Mouse (Mus musculus) neutrophil, adult 5-6 weeks (primary cell): ENCODE results near the gene Tfpi. TPM values are rescaled to one million over a fixed set of nuclear protein-coding genes. Genes with fewer than 3 reads are reported as not detected.

Experiments
- ATAC-seq: fragments of 151-379, 151-347 bp; 2 replicates; pipeline ENCODE4 v1.8.0; 2017; ENCODE audit warnings: mild to moderate bottlenecking, moderate TSS enrichment; ENCODE audit not compliant: insufficient number of reproducible peaks, poor library complexity, low FRiP score, severe bottlenecking; ENCODE audit errors: extremely low read depth
- total RNA-seq: library from RNA; stranded (forward); fragments of 200-1000 nt; gene quantifications from 2 replicates; pipeline ENCODE4 v1.2.3, GENCODE M21; 2017

The Tfpi gene
- 1.5 and 2.8 TPM in 2 replicates for total RNA-seq

DNA sequence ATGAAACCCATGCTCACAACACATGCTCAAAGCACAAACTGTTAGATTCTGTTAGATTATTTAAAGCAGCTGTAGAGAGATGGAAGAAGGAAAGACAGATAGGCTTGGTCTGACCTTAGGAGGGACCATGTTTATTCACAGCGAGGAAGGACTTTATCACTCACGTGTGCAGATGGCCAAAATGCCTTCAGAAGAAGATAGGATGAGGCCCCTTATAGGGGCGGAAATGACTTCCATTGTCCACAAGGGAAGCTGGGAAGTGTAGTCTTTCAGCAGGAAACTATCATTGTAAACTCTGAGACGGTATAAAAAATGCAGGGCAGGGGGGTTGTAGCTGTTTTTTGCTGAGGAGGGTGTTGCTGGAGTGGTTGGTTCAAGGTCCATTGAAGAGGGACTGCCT lies at the start of gene Tfpi:
Gene Tfpi, minus strand, starts transcription at position 199 of the 400 bp plus-strand sequence.
- no peak for ATAC-seq

- no peak for ATAC-seq
These were observed 49.6 kb upstream of the Tfpi start for GRCm38 (mm10) chr2:84526221-84526620.

DNA sequence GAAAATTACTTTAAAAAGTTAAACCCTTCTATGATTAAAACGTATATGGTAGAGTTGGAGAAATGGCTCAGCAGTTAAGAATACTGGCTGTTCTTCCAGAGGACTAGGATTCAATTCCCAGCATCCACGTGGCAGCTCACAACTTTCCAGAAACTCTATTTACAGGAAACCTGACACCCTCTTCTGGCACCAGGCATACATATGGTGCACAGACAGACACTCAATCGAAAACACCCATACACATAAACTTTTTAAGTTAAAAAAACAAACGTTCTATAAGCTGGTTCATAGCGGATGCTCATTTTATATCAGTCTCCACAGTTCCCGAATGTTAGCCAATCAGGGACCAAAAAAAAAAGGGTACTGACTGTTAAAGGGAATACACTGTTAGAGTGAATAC lies 49.2 kb upstream of the Tfpi start:
- no peak for ATAC-seq

- no peak for ATAC-seq
These were observed 48.5 kb upstream of the Tfpi start for GRCm38 (mm10) chr2:84525047-84525446.

GRCm38 (mm10) chr2:84523994-84524393 lies 47.4 kb upstream of the Tfpi start:
- ATAC-seq, result no peak

GRCm38 (mm10) chr2:84523103-84523865 lies 46.7 kb upstream of the Tfpi start:
- ATAC-seq, result no peak

DNA sequence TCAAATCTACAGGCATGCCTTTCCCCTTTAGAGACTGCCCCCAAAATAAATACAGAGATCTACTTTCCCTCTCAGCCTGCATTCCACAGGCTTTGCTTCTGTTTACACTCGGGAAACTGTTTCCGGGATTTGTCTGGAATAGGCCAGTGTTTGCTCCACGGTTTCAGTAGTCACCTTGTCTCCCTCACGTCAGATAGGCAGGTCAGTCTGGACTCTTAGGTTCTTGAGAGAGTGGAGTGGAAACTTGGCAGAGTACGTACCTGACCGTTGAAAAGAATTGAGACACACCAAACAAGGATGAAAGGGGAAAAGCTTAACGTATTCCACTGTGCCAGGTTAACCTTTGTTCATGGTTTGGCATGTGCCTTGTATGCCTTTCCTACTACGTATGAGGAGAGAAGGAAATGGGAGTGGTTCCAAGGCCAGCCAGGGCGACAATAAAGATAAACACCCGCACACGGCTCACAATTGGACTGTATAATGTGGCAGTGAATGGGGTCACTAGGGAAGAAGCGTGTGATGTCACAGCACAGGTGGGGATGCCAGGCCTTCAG lies 43.0 kb upstream of the Tfpi start:
- no peak for ATAC-seq

- ATAC-seq, result no peak
These were observed 42.2 kb upstream of the Tfpi start for GRCm38 (mm10) chr2:84518767-84519166.

DNA sequence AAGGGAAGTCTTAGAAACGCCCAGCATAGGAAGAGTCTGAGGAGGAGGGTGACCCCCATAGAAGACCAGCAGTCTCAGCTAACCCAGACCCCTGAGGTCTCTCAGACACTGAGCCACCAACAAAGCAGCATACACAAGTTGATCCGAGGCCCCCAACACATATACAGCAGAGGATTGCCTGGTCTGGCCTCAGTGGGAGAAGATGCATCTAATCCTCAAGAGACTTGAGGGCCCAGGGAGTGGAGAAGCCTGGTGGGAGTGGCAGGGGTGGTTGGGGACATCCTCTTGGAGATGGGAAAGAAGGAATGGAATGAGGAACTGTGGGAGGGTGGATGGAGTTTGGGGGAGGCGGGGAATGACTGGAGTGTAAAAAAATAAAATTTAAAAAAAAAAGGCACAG lies 36.7 kb upstream of the Tfpi start:
- no peak for ATAC-seq

- no peak for ATAC-seq
These were observed 34.9 kb upstream of the Tfpi start for GRCm38 (mm10) chr2:84511508-84511907.

DNA sequence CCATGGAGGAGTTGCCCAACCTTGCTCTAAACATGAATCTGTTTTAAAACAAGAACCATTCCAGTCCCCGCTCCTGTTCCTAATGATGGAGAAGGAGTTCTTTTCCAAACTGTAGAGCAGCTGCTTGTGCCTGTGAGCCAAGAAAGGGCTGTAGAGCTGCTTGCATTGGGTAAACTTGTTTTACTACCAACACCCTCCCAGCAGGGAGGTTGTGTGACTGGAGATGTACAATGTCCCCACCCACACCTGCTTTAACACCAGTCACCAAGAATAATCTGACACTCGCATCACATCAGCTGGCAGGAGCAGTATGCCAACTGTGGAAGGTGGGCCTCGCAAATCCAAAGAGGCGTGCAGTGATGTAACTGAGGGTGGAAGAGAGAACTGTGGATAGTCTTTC lies 34.5 kb upstream of the Tfpi start:
- ATAC-seq, result no peak

- ATAC-seq, result 0 out of 2 replicates have a peak, but pooled peaks have one; percentile 48
These were observed 28.4 kb upstream of the Tfpi start for GRCm38 (mm10) chr2:84504954-84505394.

DNA sequence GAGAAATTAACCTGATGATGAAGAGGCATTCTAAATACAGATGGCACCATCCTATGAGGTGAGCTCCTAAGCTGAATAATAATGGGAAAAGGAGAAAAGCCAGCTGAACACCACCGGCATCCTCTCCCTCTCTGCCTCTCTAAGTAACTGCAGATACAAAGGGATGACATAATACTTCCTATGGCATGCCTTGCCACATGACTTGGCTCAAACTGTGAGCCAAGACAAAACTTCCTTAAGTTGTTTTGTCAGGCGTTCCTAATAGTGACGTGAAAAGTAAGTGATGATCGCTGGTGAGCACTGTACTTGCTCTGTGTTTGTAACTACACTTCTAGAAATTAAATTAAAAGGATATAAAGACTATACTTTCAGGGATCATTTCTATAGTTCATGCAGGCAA lies 27.7 kb upstream of the Tfpi start:
- peak; percentile 26; the same call in 1 of the 2 replicates for ATAC-seq

- 0 out of 2 replicates have a peak, but pooled peaks have one; percentile 30 for ATAC-seq
These were observed 22.3 kb upstream of the Tfpi start for GRCm38 (mm10) chr2:84498921-84499320.

GRCm38 (mm10) chr2:84495108-84495507 lies 18.5 kb upstream of the Tfpi start:
- no peak for ATAC-seq

DNA sequence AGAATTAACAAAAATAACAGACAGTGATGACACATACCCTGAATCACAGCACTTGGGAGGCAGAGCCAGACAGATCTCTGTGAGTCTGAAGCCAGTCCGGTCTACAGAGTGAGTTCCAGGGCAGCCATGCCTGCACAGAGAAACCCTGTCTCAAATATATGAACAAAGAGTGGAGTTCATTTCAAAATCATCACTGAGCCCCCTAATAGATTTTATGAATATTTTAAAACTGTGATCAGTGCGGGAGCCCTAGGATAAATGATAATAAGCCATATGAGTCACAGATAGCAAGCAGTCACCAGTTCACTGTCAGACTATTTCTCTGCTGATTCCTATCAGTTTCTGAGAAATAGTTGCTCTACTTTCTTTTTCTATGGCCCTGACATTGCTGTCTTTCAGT lies 17.1 kb upstream of the Tfpi start:
- ATAC-seq, result no peak

- ATAC-seq, result no peak
These were observed 15.1 kb upstream of the Tfpi start for GRCm38 (mm10) chr2:84491715-84492114.

DNA sequence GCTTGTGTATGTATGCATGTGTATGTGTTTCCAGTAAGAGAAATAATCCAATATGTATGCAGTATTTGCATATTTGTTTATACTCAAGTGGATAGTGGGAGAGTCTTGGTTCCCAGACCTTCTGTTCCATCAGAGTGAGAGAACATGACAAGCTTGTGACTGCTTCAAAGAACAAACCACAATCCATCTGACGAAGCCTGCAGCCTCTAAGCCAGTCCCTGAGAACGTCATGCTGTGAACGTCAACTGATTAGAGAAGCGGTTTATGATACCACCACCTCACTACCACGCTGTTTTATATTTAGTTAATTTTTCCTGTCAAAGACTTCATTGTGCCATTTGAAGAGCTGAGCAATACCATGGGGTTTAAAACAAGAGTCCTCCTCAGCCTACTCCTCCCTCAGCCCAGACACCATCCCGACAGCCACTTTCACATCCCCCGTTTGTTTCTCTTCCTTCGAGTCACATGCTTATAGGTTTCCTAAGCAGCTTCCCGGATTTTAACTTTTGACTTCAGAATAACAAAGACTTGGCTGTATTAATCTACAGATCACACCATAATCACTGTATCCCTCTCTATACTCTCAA lies 11.2 kb upstream of the Tfpi start:
- ATAC-seq, result no peak

GRCm38 (mm10) chr2:84481863-84482262 lies 5.3 kb upstream of the Tfpi start:
- ATAC-seq, result peak; percentile 88

DNA sequence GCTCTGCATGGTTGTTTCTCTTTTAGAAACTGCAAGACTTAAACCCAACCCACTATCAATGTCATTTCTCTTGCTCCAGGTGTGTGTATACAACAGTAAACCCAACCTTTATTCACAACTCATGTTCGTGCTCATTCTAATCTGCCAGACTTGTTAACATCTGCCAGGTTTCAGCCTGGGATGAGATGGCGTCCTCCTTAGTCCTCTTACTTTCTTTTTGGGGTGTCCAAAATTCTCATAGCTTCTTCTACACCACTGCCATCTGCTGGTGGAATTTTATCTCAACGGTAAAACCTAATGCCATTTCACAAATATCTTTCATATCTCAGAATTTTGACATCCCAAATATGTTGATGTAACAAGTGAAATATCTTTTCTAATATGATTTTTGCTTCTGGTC lies 2.5 kb upstream of the Tfpi start:
- peak; percentile 81 for ATAC-seq
